Mouse (Mus musculus) cortical plate, adult 2 months (tissue): ENCODE measurements at regions not wholly inside any gene's neighbourhood (a gene's known extent, or its start where the extent isn't known, plus 50 kb on each side); places are given as distances from the start of the nearest gene placed in this dataset.

Experiments
- CTCF ChIP-seq: fragments of 200-500 bp; IDR thresholded peaks from 2 replicates; pipeline ENCODE4 v1.5.1; 2011; ENCODE audit warnings: mild to moderate bottlenecking, control low read depth, low read length; ENCODE audit not compliant: insufficient read depth; ENCODE audit errors: extremely low read depth
- POLR2A ChIP-seq: fragments of 200-500 bp; IDR thresholded peaks from 2 replicates; pipeline ENCODE4 v1.6.1; 2011; ENCODE audit warnings: mild to moderate bottlenecking, low read length, control low read depth; ENCODE audit not compliant: insufficient read depth; ENCODE audit errors: extremely low read depth

DNA sequence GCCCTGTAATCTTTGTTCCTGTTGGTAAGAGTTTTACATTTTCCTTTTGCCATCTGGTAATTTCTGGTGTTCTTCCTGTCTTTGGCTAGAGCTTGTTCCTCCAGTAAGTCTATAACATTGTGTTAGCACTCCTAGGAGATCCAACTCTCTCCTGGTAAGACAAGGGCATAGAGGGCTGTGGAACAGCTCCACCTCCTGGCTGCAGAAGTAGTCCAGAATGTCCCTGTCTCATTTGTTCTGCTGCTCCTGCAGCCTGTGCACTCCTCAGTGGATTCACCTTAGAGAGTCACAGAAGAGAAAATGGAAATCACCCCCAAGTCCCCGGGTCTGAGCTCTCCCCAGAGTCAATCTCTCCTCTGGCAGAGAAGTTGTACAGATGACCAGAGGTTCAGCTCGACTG is 5629.1 kb downstream of the 9330182O14Rik start:
- TF ChIP-seq CTCF (0 out of 2 replicates have a peak, but pooled peaks have one; percentile 23), POLR2A (no peak)
